In genomic region chr14:61238751-61239150, GRCm38 (mm10) we compare ENCODE assay signal across 15 mouse cellular contexts. TPM values are rescaled to one million over a fixed set of nuclear protein-coding genes. Genes with fewer than 3 reads are reported as not detected.
DNase-seq lines count a peak whose midpoint lies in the region; ATAC-seq and TF ChIP-seq lines count a peak whose summit lies in the region.
"Had no signal": no experiment of that assay in that cellular context is flagged by ENCODE, and none has a peak within 500 bp of the region (broad histone marks: within the 10 kb centered on the region; RNA-seq: fewer than 3 reads in every experiment).

No protein-coding gene starts in this region.

- no peaks in the 10 kb centered on the region for H3K4me1 ChIP-seq in forebrain, postnatal 0 days (ENCODE audit: insufficient read depth)
- peaks cover 8% of the 10 kb centered on the region for H3K4me1 ChIP-seq in forebrain, embryonic 16.5 days (replicated peaks; ENCODE audit: control insufficient read depth, insufficient read depth, low read length)
- H3K4me1 ChIP-seq in embryonic fibroblast, embryonic 13.5 days (ENCODE audit: control insufficient read depth, insufficient read depth, low read length) = peaks cover 9% of the 10 kb centered on the region
- peaks cover 13% of the 10 kb centered on the region for H3K4me1 ChIP-seq in olfactory bulb, adult 2 months (ENCODE audit: control insufficient read depth, insufficient read depth, low read length)
- H3K4me1 ChIP-seq: embryonic facial prominence, embryonic 15.5 days; limb, embryonic 12.5 days had no signal

- ATAC-seq in forebrain, postnatal 0 days = peak; percentile 45
- no peak for ATAC-seq in forebrain, embryonic 16.5 days
- ATAC-seq: CD4-positive, CD25-positive, alpha-beta regulatory T cell, adult 4 months had no signal

- no peak overlapping the region for H3K9ac ChIP-seq in forebrain, postnatal 0 days
- H3K9ac ChIP-seq in forebrain, embryonic 16.5 days (replicated peaks; ENCODE audit: low read depth, low read length) = no peak overlapping the region
- H3K9ac ChIP-seq: embryonic facial prominence, embryonic 15.5 days; limb, embryonic 12.5 days had no signal

- TF ChIP-seq POLR2A in embryonic fibroblast, embryonic 13.5 days (IDR thresholded peaks at IDR 0.05; ENCODE audit: low read depth, low read length) = no peak
- TF ChIP-seq POLR2A in olfactory bulb, adult 2 months (IDR thresholded peaks at IDR 0.05; ENCODE audit: insufficient read depth, low read depth, low read length) = no peak

- H3K9me3 ChIP-seq in forebrain, postnatal 0 days (ENCODE audit: low read length) = no peaks in the 10 kb centered on the region
- H3K9me3 ChIP-seq in forebrain, embryonic 16.5 days (ENCODE audit: control insufficient read depth, low read length) = no peaks in the 10 kb centered on the region
- H3K9me3 ChIP-seq: embryonic facial prominence, embryonic 15.5 days; limb, embryonic 12.5 days had no signal

- no peak overlapping the region for H3K27ac ChIP-seq in forebrain, postnatal 0 days (ENCODE audit: low read depth, low read length)
- H3K27ac ChIP-seq in forebrain, embryonic 16.5 days (ENCODE audit: low read length) = no peak overlapping the region
- H3K27ac ChIP-seq in embryonic fibroblast, embryonic 13.5 days (ENCODE audit: insufficient read depth, low read length) = peak overlapping the region; percentile 90
- 0 out of 2 replicates have a peak overlapping the region, but pooled peaks have one; percentile 9 for H3K27ac ChIP-seq in olfactory bulb, adult 2 months (ENCODE audit: insufficient read depth, low read depth, low read length)
- H3K27ac ChIP-seq: embryonic facial prominence, embryonic 15.5 days; gastrocnemius, adult 2 months; limb, embryonic 12.5 days had no signal

- no peaks in the 10 kb centered on the region for H3K27me3 ChIP-seq in forebrain, postnatal 0 days (ENCODE audit: insufficient read depth, low read length)
- H3K27me3 ChIP-seq in forebrain, embryonic 16.5 days (replicated peaks; ENCODE audit: control insufficient read depth, insufficient read depth, low read length) = no peaks in the 10 kb centered on the region
- H3K27me3 ChIP-seq: embryonic facial prominence, embryonic 15.5 days; limb, embryonic 12.5 days had no signal

- no peak overlapping the region for H3K4me3 ChIP-seq in forebrain, postnatal 0 days (ENCODE audit: low read depth, low read length)
- H3K4me3 ChIP-seq in forebrain, embryonic 16.5 days (replicated peaks; ENCODE audit: low read length) = no peak overlapping the region
- H3K4me3 ChIP-seq in embryonic fibroblast, embryonic 13.5 days (ENCODE audit: insufficient read depth, low read length) = no peak overlapping the region
- no peak overlapping the region for H3K4me3 ChIP-seq in olfactory bulb, adult 2 months (ENCODE audit: insufficient read depth, low read depth, low read length)
- H3K4me3 ChIP-seq: embryonic facial prominence, embryonic 15.5 days; gastrocnemius, adult 2 months; limb, embryonic 12.5 days had no signal

- 74% methylated on average over 9 of the region's 9 CpGs for WGBS in forebrain, postnatal 0 days
- WGBS in forebrain, embryonic 16.5 days = 82% methylated on average over 9 of the region's 9 CpGs
- 34% methylated on average over 9 of the region's 9 CpGs for WGBS in olfactory bulb, adult 2 months

- H3K4me2 ChIP-seq in forebrain, postnatal 0 days (ENCODE audit: low read depth) = no peak overlapping the region
- H3K4me2 ChIP-seq in forebrain, embryonic 16.5 days (ENCODE audit: low read length) = no peak overlapping the region
- H3K4me2 ChIP-seq: embryonic facial prominence, embryonic 15.5 days; limb, embryonic 12.5 days had no signal

- no peak for DNase-seq in forebrain, postnatal 0 days
- peak; percentile 94 for DNase-seq in 416B (ENCODE audit: low read depth)
- DNase-seq in heart, postnatal 4 days = no peak
- no peak for DNase-seq in ovary, postnatal 10 days (ENCODE audit: low spot score)
- DNase-seq in B cell, adult 2 months = no peak
- DNase-seq: cerebellum, adult 8-10 months; gastrocnemius, adult 2 months; kidney, adult 11 months; lung, postnatal 4 days had no signal

- no peak for TF ChIP-seq CTCF in forebrain, postnatal 0 days (IDR thresholded peaks at IDR 0.05; ENCODE audit: low read depth)
- no peak for TF ChIP-seq CTCF in embryonic fibroblast, embryonic 13.5 days (IDR thresholded peaks at IDR 0.05; ENCODE audit: borderline replicate concordance, insufficient read depth, low read length)
- TF ChIP-seq CTCF in olfactory bulb, adult 2 months (IDR thresholded peaks at IDR 0.05; ENCODE audit: insufficient read depth, low read depth, low read length) = no peak

- H3K36me3 ChIP-seq in forebrain, postnatal 0 days (ENCODE audit: insufficient read depth) = no peaks in the 10 kb centered on the region
- H3K36me3 ChIP-seq in forebrain, embryonic 16.5 days (ENCODE audit: control insufficient read depth, insufficient read depth) = no peaks in the 10 kb centered on the region
- H3K36me3 ChIP-seq: embryonic facial prominence, embryonic 15.5 days; limb, embryonic 12.5 days had no signal

RNA-seq across cellular contexts. Expression of gene Sgcg, which starts 19.5 kb away (rescaled TPM):
- total RNA-seq in forebrain, postnatal 0 days (2014; rRNA removed) = 0.43 TPM in 1 of 2 replicates, not detected in the other
- 0.10 TPM in 2 replicates for polyA plus RNA-seq in forebrain, postnatal 0 days (2015; fragmentation: Nextera tagmentation; extraction: Ambion mirVana)
- 0.22 and 0.24 TPM in 2 replicates for polyA plus RNA-seq in forebrain, embryonic 16.5 days (2015; fragmentation: Nextera tagmentation; extraction: Ambion mirVana)
- polyA plus RNA-seq in embryonic fibroblast, embryonic 13.5 days (2011; ENCODE audit: insufficient read length, low read depth, missing spikeins) = not detected in 2 replicates
- polyA plus RNA-seq in olfactory bulb, adult 2 months (2012; ENCODE audit: insufficient read depth, insufficient read length, low replicate concordance, missing spikeins) = not detected in 2 replicates
- 100 to 1,000 TPM; 145 to 172 TPM for total RNA-seq in heart, postnatal 4 days (2021)
- polyA plus RNA-seq: CD4-positive, CD25-positive, alpha-beta regulatory T cell, adult 4 months had no signal

Comparison
In these comparisons a context has a peak if more than half of its experiments do, and no peak if none do; other contexts are left out.
1. H3K27ac ChIP-seq: peak in embryonic fibroblast, embryonic 13.5 days (single experiment) and olfactory bulb, adult 2 months (single experiment); none in forebrain, postnatal 0 days (single experiment) and forebrain, embryonic 16.5 days (single experiment).